Mouse (Mus musculus): ENCODE results near the gene Rftn1.
A peak's percentile ranks its signal among the peaks of the same experiment; 100 is the strongest.
"Not testable (repeated sequence)": the region's sequence is repeated elsewhere in the genome, so short reads cannot be mapped to it uniquely, and the experiment has no call there.

Rftn1 gene

DNA sequence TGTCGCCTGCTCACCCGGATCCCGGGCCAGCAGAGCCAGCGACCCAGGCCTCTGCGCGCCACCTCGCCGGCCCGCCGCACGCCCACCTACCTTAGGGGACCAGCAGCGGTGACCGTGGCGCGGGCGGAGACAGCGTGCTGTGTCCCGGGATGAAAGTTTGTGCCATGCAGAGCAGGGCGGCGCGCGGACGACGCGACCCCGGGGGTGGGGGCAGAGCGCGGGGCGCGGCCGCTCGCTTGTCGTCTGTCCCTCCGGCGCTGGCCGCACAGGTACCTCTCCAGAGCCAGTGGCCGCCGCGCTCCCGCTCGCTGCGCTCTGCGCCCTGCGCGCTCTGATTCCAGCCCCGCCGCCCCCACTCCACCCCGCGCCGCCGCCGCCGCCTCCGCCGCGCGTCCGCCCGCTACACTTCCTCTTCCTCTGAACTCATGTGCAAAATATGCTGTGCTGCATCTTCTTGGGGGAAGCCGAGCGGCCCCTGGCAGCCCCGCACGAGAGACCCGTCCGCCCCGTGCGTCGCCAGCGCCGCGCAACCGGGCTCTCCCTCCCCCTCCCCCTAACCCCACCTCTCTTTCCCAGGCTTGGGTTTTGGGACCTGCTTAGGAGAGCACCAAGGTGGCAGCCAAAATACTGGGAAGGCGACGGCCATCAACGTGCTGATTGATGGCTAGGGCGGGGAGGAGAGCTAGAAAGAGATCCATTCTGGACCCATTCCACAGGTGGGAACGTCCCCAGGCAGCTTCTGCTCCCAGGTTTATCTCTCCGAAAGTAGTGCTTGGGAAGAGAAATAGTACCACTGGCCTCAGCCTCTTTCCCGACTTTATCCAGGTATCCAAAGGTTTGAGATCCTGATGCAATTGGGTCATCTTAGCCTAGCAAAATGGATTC lies at the start of gene Rftn1:
Gene Rftn1, minus strand, starts transcription at position 544 of the 885 bp plus-strand sequence.
- DNase-seq (ENCODE audit: low spot score in 2 of 2), result peak; percentile 28 to 42

GRCm38 (mm10) chr17:50237818-50238610 lies 47.5 kb upstream of the Rftn1 start:
- no peak for DNase-seq (ENCODE audit: low spot score in 2 of 2)

DNA sequence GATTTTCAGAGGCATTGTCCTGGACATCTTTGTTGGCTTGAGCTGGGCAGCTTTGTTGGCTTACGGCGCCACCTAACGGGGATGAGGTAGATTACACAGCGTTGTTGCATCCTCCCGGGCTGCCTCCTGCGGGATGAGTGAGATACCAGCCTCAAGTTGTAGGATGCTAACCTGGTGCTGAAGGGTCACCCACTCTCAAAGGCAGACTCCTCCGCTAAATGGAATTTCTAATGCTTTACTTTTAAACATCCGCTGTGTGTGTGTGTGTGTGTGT lies 46.9 kb upstream of the Rftn1 start:
- peak; percentile 71 to 82 for DNase-seq (ENCODE audit: low spot score in 2 of 2)

DNA sequence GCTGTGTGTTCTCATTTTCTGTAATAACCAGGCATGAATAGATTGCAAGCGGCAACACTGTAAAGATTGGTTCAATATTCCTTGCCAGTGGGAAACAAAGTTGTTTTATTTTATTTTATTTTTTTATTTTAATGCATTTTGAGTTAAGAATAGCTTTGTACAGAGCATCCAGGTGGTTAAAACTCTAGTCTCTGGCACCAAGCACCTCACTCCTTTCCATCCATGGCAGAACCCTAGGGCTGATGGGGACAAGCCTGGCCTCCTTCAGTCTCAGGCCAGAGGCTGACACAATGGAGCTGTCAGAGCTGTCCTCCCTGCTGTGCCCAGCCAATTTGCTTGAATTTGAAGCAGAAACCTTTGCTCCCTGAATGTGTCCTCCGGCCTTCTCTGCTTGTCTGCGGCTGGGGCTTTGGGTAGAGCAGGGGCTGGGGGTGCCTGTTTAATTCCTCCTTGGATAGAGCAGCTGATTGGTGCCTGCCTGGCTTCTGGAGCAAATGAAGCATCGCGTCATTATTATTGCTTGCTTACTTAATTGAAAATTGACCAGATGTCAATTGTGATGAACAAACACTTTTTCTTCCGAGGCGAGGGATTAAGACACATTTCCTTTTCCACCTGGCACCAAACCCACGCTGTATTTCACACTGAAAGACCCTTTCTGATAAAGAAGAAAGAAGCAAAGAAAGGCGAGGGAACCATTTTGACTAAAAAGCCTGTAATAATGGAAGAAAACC lies 46.4 kb upstream of the Rftn1 start:
- DNase-seq (ENCODE audit: low spot score in 2 of 2), result no peak

GRCm38 (mm10) chr17:50235943-50236701 lies 45.6 kb upstream of the Rftn1 start:
- no peak for DNase-seq (ENCODE audit: low spot score in 2 of 2)

- no peak for DNase-seq (ENCODE audit: low spot score in 2 of 2)
These were observed 43.5 kb upstream of the Rftn1 start for GRCm38 (mm10) chr17:50233956-50234355.

DNA sequence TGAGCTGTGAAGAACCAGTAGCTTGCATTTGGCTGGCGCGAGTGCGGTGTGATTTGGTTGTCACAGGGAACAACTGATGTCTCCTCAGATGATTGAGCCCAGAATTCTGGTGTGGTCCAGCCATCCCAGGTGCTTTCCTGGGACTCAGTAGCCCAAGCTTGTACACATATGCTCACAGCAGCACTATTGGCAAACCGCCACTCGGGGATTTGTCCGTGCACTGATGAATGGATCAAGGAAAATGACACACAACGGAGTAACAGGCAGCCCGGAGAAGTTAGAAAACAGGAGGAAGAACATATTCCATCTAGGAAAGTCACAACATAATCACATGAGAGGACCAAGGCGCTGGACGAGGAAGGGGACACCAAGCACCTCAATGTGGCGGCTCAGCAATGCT lies 42.3 kb upstream of the Rftn1 start:
- no peak for DNase-seq (ENCODE audit: low spot score in 2 of 2)

DNA sequence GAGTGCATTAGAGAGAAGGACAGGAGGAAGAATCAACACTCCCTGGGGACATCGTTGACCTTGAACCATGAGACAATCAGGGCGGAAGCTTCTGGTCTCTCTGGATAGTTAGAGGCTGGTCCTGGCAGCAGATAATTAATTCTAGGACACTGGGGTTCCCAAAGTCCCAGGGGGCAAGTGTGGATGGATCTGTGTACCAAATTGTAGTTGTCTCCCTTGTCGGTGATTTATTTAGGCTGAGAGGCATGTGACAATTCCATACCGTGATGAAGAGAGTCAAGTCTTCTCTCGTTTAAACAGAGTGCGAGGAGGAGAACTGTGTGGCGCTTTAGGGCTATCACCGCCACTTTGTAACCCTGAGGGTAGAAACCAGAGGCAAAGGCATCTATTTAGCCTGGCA lies 40.7 kb upstream of the Rftn1 start:
- DNase-seq (ENCODE audit: low spot score in 2 of 2), result no peak

DNA sequence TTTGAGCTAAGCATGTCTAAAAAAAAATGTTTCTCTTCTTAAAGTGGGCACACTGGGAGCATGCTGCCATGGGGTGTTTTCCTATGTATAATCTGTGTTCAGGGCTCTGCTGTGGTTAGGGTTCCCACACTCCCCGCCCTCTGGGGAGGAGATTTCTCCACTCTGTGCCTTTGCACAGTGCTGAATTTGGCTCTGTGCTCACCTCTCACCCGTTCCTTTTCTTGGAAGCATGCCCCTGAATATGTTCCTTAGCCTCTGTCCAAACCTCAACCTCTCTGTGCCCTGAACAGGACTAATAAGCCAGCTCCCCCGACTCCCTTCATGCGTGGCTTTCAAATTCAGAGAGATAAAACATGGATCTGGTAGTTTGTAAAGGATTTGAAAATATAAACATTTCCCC lies 39.1 kb upstream of the Rftn1 start:
- peak in 1 of 2 experiments; percentile 15 for DNase-seq (ENCODE audit: low spot score in 2 of 2)

- DNase-seq (ENCODE audit: low spot score in 2 of 2), result no peak
These were observed 36.9 kb upstream of the Rftn1 start for GRCm38 (mm10) chr17:50227366-50227765.

DNA sequence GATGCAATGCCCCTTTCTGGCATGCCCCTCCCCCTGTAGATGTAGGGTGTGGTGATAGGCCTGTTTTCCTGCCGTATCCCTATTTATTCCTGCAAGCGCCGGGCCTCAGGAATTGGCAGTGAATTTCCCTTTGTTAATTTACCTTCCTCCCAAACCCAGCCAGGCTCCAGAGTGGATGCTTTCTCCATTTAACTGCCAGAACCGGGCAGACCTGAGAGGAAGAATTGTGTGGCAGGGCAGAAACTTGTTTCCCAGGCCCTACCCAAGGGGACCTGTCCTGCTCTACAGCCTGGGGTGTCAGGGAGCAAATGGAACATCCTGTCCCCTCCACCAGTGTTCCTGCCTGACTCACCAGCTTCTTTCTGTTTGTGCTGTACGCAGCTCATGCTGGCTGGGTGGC lies 34.2 kb upstream of the Rftn1 start:
- no peak for DNase-seq (ENCODE audit: low spot score in 2 of 2)

GRCm38 (mm10) chr17:50217978-50218377 lies 27.5 kb upstream of the Rftn1 start:
- DNase-seq (ENCODE audit: low spot score in 2 of 2), result no peak

DNA sequence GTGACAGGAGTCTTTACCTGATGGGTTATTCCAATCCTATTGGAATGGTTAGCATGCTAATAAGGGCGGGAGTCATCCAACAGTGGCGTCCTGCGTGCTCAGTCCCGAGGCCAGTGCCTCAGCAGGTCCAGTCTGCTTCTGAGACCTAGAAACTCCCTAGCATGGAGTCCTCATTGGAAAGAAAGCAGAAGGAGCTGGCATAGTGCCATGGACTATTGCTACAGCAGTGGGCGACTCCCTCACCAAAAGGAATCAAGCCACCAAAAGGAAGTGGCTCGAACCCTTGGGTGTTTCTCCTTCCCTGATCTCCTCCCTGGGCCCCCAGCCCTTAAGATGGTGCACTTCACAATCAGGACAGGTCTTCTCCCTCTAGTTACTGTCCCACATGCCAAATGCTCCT lies 24.6 kb upstream of the Rftn1 start:
- no peak for DNase-seq (ENCODE audit: low spot score in 2 of 2)

- no peak for DNase-seq (ENCODE audit: low spot score in 2 of 2)
These were observed 22.6 kb upstream of the Rftn1 start for GRCm38 (mm10) chr17:50213117-50213516.

- no peak for DNase-seq (ENCODE audit: low spot score in 2 of 2)
These were observed 21.3 kb upstream of the Rftn1 start for GRCm38 (mm10) chr17:50211816-50212215.

GRCm38 (mm10) chr17:50209831-50210230 lies 19.4 kb upstream of the Rftn1 start:
- DNase-seq (ENCODE audit: low spot score in 2 of 2), result no peak

DNA sequence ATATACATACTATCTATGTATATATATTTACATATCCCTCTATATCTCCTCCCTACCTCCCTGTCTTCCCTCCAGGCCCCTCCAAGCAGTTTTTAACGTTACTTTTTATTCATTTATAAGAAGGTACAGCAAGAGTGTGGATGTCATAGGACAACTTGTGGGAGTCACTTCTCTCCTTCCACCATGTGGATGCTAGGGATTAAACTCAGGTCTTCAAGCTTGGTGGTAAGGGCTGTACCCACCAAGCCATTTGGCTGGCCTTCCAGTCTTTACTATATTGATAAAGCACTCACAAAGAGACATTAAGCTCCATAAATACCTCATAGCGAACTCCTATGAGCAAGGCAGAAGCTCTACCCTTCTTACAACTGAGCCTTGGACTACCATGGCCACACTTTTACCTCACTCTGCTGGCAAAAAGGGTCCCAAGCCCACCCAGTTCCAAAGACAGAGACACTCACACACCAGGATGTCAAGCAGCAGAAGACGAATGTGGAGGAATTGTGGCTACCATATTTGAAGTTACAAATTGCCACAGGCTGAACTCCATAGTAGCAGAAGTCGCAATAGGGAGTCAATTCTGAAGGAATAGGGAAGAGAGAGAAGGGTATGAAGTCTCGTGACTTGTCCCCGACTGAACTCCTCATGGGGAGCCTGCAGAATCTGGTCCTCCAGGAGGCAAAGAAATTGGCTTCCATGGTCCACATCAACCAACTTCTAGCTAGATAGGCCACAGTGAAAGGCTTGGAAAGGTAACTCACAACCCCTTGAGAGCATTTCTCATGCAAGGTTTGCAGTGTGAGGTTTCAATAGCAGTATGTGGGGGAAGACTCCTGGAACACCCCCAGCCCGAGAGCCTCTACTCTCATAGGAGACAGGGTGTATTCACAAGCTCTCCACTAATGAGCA lies 17.9 kb upstream of the Rftn1 start:
- no peak for DNase-seq (ENCODE audit: low spot score in 2 of 2)

- DNase-seq (ENCODE audit: low spot score in 2 of 2), result not testable (repeated sequence)
These were observed 15.8 kb upstream of the Rftn1 start for GRCm38 (mm10) chr17:50206262-50206661.

- DNase-seq (ENCODE audit: low spot score in 2 of 2), result not testable (repeated sequence)
These were observed 15.4 kb upstream of the Rftn1 start for GRCm38 (mm10) chr17:50205840-50206239.

GRCm38 (mm10) chr17:50205152-50205782 lies 14.8 kb upstream of the Rftn1 start:
- DNase-seq (ENCODE audit: low spot score in 2 of 2), result no peak

Measured in urinary bladder, postnatal 36 days (tissue).